Mouse (Mus musculus) intestine, embryonic 15.5 days (tissue): ENCODE data around the gene Bicc1. TPM values are rescaled to one million over a fixed set of nuclear protein-coding genes. Genes with fewer than 3 reads are reported as not detected.

Experiments
- ATAC-seq: fragments of 200-750 bp; cut with Nextera tagmentation; 2 replicates; pipeline ENCODE4 v1.8.0; 2017; ENCODE audit warnings: moderate TSS enrichment, moderate library complexity
- H3K27ac ChIP-seq: fragments of 300-500 bp; sonication (generic); 2 replicates; pipeline ENCODE4 v1.5.1; 2015; ENCODE audit warnings: mild to moderate bottlenecking, inconsistent platforms
- H3K27me3 ChIP-seq: fragments of 300-500 bp; sonication (generic); replicated peaks from 2 replicates; pipeline ENCODE4 v1.6.1; 2015; ENCODE audit warnings: inconsistent platforms
- H3K36me3 ChIP-seq: fragments of 300-500 bp; sonication (generic); 2 replicates; pipeline ENCODE4 v1.6.1; 2015; ENCODE audit warnings: inconsistent platforms
- H3K4me1 ChIP-seq: fragments of 300-500 bp; sonication (generic); replicated peaks from 2 replicates; pipeline ENCODE4 v1.6.1; 2015; ENCODE audit warnings: inconsistent platforms
- H3K4me2 ChIP-seq: fragments of 300-500 bp; sonication (generic); replicated peaks from 2 replicates; pipeline ENCODE4 v1.6.1; 2015; ENCODE audit warnings: mild to moderate bottlenecking, inconsistent platforms
- H3K4me3 ChIP-seq: fragments of 300-500 bp; sonication (generic); replicated peaks from 2 replicates; pipeline ENCODE4 v1.5.1; 2015; ENCODE audit warnings: inconsistent platforms
- H3K9ac ChIP-seq: fragments of 300-500 bp; sonication (generic); 2 replicates; pipeline ENCODE4 v1.6.1; 2015; ENCODE audit warnings: inconsistent platforms
- H3K9me3 ChIP-seq: fragments of 300-500 bp; sonication (generic); 2 replicates; pipeline ENCODE4 v1.6.1; 2016; ENCODE audit warnings: inconsistent platforms
- WGBS: fragments of 180-500 bp; shearing (Covaris S2); methylation state at CpG from one replicate; pipeline ENCODE4 v1.1.7; 2015; 5-methylcytosine and 5-hydroxymethylcytosine counted together
- polyA plus RNA-seq: library from polyadenylated mRNA; unstranded; fragments of >200 nt; fragmentation: Nextera tagmentation; extraction: Ambion mirVana; gene quantifications from 2 replicates; pipeline ENCODE4 v1.2.1, GENCODE M21; 2015

Bicc1 gene
- polyA plus RNA-seq, 1 experiment from 2014 or later: 19.3 TPM

- ATAC-seq: no peak
- no peaks in the 10 kb centered on the region for H3K36me3 ChIP-seq
- H3K27ac ChIP-seq: no peak overlapping the region
- no peak overlapping the region for H3K4me2 ChIP-seq
- H3K4me1 ChIP-seq: peaks cover 10% of the 10 kb centered on the region; the same call in 1 of the 2 replicates
- no peak overlapping the region for H3K4me3 ChIP-seq
- no peaks in the 10 kb centered on the region for H3K27me3 ChIP-seq
- no peaks in the 10 kb centered on the region for H3K9me3 ChIP-seq
- 57% methylated on average over 6 of the region's 6 CpGs for WGBS
- no peak overlapping the region for H3K9ac ChIP-seq
Observed at GRCm38 (mm10) chr10:71062151-71062550, 97.3 kb downstream of the Bicc1 start.

GRCm38 (mm10) chr10:71060269-71060668 is 99.2 kb downstream of the Bicc1 start:
- no peak for ATAC-seq
- 60% methylated on average over 2 of the region's 2 CpGs for WGBS
- H3K4me1 ChIP-seq: peaks cover 10% of the 10 kb centered on the region; the same call in 1 of the 2 replicates
- no peak overlapping the region for H3K27ac ChIP-seq
- H3K4me2 ChIP-seq: no peak overlapping the region
- no peak overlapping the region for H3K4me3 ChIP-seq
- no peaks in the 10 kb centered on the region for H3K36me3 ChIP-seq
- H3K9me3 ChIP-seq: no peaks in the 10 kb centered on the region
- H3K27me3 ChIP-seq: no peaks in the 10 kb centered on the region
- no peak overlapping the region for H3K9ac ChIP-seq

GRCm38 (mm10) chr10:71058616-71059247 is 100.8 kb downstream of the Bicc1 start:
- WGBS: 23% methylated on average over 14 of the region's 14 CpGs
- no peak overlapping the region for H3K4me3 ChIP-seq
- H3K9ac ChIP-seq: no peak overlapping the region
- no peak overlapping the region for H3K27ac ChIP-seq
- 0 out of 2 replicates have a peak overlapping the region, but pooled peaks have one; percentile 3 for H3K4me2 ChIP-seq
- ATAC-seq: peak; percentile 53; the same call in 1 of the 2 replicates
- no peaks in the 10 kb centered on the region for H3K36me3 ChIP-seq
- no peaks in the 10 kb centered on the region for H3K9me3 ChIP-seq
- no peaks in the 10 kb centered on the region for H3K27me3 ChIP-seq
- peaks cover 10% of the 10 kb centered on the region; the same call in 1 of the 2 replicates for H3K4me1 ChIP-seq

GRCm38 (mm10) chr10:71058070-71058469 is 101.4 kb downstream of the Bicc1 start:
- Histone ChIP-seq H3K9me3 (no peaks in the 10 kb centered on the region), H3K27ac (no peak overlapping the region), H3K4me3 (no peak overlapping the region), H3K4me2 (no peak overlapping the region), H3K9ac (no peak overlapping the region), H3K4me1 (peaks cover 10% of the 10 kb centered on the region; the same call in 1 of the 2 replicates), H3K27me3 (no peaks in the 10 kb centered on the region), H3K36me3 (no peaks in the 10 kb centered on the region)
- ATAC-seq: no peak; the same call in 1 of the 2 replicates
- WGBS: 78% methylated on average over 5 of the region's 5 CpGs

- Histone ChIP-seq H3K9me3 (no peaks in the 10 kb centered on the region), H3K27ac (peak overlapping the region; percentile 51; the same call in 1 of the 2 replicates), H3K27me3 (no peaks in the 10 kb centered on the region), H3K4me3 (no peak overlapping the region), H3K4me2 (no peak overlapping the region), H3K36me3 (no peaks in the 10 kb centered on the region), H3K4me1 (peaks cover 9% of the 10 kb centered on the region; the same call in 1 of the 2 replicates), H3K9ac (no peak overlapping the region)
- ATAC-seq: no peak
- WGBS: 64% methylated on average over 9 of the region's 9 CpGs
Observed at GRCm38 (mm10) chr10:71052748-71053147, 106.8 kb downstream of the Bicc1 start.

- H3K9ac ChIP-seq: no peak overlapping the region
- no peak overlapping the region; the same call in 1 of the 2 replicates for H3K4me2 ChIP-seq
- WGBS: 64% methylated on average over 7 of the region's 7 CpGs
- ATAC-seq: no peak
- peaks cover 7% of the 10 kb centered on the region; the same call in 1 of the 2 replicates for H3K4me1 ChIP-seq
- no peaks in the 10 kb centered on the region for H3K9me3 ChIP-seq
- H3K27me3 ChIP-seq: no peaks in the 10 kb centered on the region
- no peak overlapping the region for H3K4me3 ChIP-seq
- H3K27ac ChIP-seq: peak overlapping the region; percentile 51
- H3K36me3 ChIP-seq: no peaks in the 10 kb centered on the region
Observed at GRCm38 (mm10) chr10:71052208-71052607, 107.3 kb downstream of the Bicc1 start.

GRCm38 (mm10) chr10:71050722-71051333 is 108.7 kb downstream of the Bicc1 start:
- no peaks in the 10 kb centered on the region for H3K36me3 ChIP-seq
- H3K9me3 ChIP-seq: no peaks in the 10 kb centered on the region
- 75% methylated on average over 10 of the region's 10 CpGs for WGBS
- peaks cover 7% of the 10 kb centered on the region; the same call in 1 of the 2 replicates for H3K4me1 ChIP-seq
- no peak for ATAC-seq
- H3K27ac ChIP-seq: no peak overlapping the region
- H3K9ac ChIP-seq: no peak overlapping the region
- no peak overlapping the region for H3K4me2 ChIP-seq
- no peak overlapping the region for H3K4me3 ChIP-seq
- H3K27me3 ChIP-seq: no peaks in the 10 kb centered on the region

- Histone ChIP-seq H3K27ac (no peak overlapping the region), H3K4me1 (peaks cover 7% of the 10 kb centered on the region; the same call in 1 of the 2 replicates), H3K36me3 (no peaks in the 10 kb centered on the region), H3K9ac (no peak overlapping the region), H3K9me3 (no peaks in the 10 kb centered on the region), H3K4me3 (no peak overlapping the region), H3K4me2 (no peak overlapping the region), H3K27me3 (no peaks in the 10 kb centered on the region)
- 81% methylated on average over 17 of the region's 17 CpGs for whole genome bisulfite sequencing
- ATAC-seq: no peak
Observed at GRCm38 (mm10) chr10:71049294-71049693, 110.2 kb downstream of the Bicc1 start.

GRCm38 (mm10) chr10:71044410-71044809 is 115.1 kb downstream of the Bicc1 start:
- Histone ChIP-seq H3K9ac (no peak overlapping the region), H3K4me1 (no peaks in the 10 kb centered on the region), H3K36me3 (no peaks in the 10 kb centered on the region), H3K4me2 (no peak overlapping the region), H3K27ac (no peak overlapping the region), H3K9me3 (no peaks in the 10 kb centered on the region), H3K27me3 (no peaks in the 10 kb centered on the region), H3K4me3 (no peak overlapping the region)
- ATAC-seq: no peak
- 90% methylated on average over 1 of the region's 1 CpGs for WGBS

- Histone ChIP-seq H3K27ac (no peak overlapping the region), H3K27me3 (no peaks in the 10 kb centered on the region), H3K9ac (no peak overlapping the region), H3K9me3 (no peaks in the 10 kb centered on the region), H3K36me3 (no peaks in the 10 kb centered on the region), H3K4me3 (no peak overlapping the region), H3K4me2 (no peak overlapping the region), H3K4me1 (0 out of 2 replicates have a peak, but pooled peaks cover 2% of the 10 kb centered on the region)
- no peak for ATAC-seq
- WGBS: 64% methylated on average over 4 of the region's 4 CpGs
Observed at GRCm38 (mm10) chr10:71041874-71042273, 117.6 kb downstream of the Bicc1 start.

- H3K36me3 ChIP-seq: no peaks in the 10 kb centered on the region
- H3K4me3 ChIP-seq: no peak overlapping the region
- no peak for ATAC-seq
- H3K27ac ChIP-seq: no peak overlapping the region
- H3K9ac ChIP-seq: no peak overlapping the region
- H3K4me2 ChIP-seq: no peak overlapping the region
- 80% methylated on average over 7 of the region's 7 CpGs for WGBS
- H3K27me3 ChIP-seq: no peaks in the 10 kb centered on the region
- 0 out of 2 replicates have a peak, but pooled peaks cover 2% of the 10 kb centered on the region for H3K4me1 ChIP-seq
- no peaks in the 10 kb centered on the region for H3K9me3 ChIP-seq
Observed at GRCm38 (mm10) chr10:71036484-71036883, 123.0 kb downstream of the Bicc1 start.

- no peak for ATAC-seq
- Histone ChIP-seq H3K27ac (no peak overlapping the region), H3K4me3 (no peak overlapping the region), H3K27me3 (no peaks in the 10 kb centered on the region), H3K4me1 (0 out of 2 replicates have a peak, but pooled peaks cover 3% of the 10 kb centered on the region), H3K9me3 (no peaks in the 10 kb centered on the region), H3K36me3 (no peaks in the 10 kb centered on the region), H3K4me2 (no peak overlapping the region), H3K9ac (no peak overlapping the region)
- WGBS: 73% methylated on average over 4 of the region's 4 CpGs
Observed at GRCm38 (mm10) chr10:71028996-71029395, 130.5 kb downstream of the Bicc1 start.
